Comparison of ENCODE assay signal across 23 mouse cellular contexts in genomic region chr12:109572259-109572658, GRCm38 (mm10). TPM values are rescaled to one million over a fixed set of nuclear protein-coding genes. Genes with fewer than 3 reads are reported as not detected.
DNase-seq lines count a peak whose midpoint lies in the region; ATAC-seq lines count a peak whose summit lies in the region.
"Had no signal": no experiment of that assay in that cellular context is flagged by ENCODE, and none has a peak within 500 bp of the region (broad histone marks: within the 10 kb centered on the region; RNA-seq: fewer than 3 reads in every experiment).

No protein-coding gene starts in this region.

- H3K4me1 ChIP-seq in megakaryocyte, embryonic 14.5 days: no peaks in the 10 kb centered on the region

- no peaks in the 10 kb centered on the region for H3K9me3 ChIP-seq in megakaryocyte, embryonic 14.5 days

- no peak for DNase-seq in left cerebral cortex, postnatal 25 days (ENCODE audit: low spot score in 2 of 2)
- no peak for DNase-seq in spleen, postnatal 14 days (ENCODE audit: low spot score in 2 of 2)
- no peak for DNase-seq in spleen, adult 18-20 months
- DNase-seq: adrenal gland, adult 2 months; adrenal gland, adult 8-10 months; adrenal gland, postnatal 10 days; adrenal gland, postnatal 14 days; adrenal gland, postnatal 25 days; adrenal gland, postnatal 36 days; B cell, adult 2 months; cerebellum, adult 11 months; cerebellum, adult 11-12 months had no signal

- peak overlapping the region; percentile 30 for H3K4me3 ChIP-seq in megakaryocyte, embryonic 14.5 days (replicated peaks)

- no peak for ATAC-seq in megakaryocyte, adult 5-6 weeks (ENCODE audit: poor library complexity, severe bottlenecking)
- peak; percentile 71 for ATAC-seq in common myeloid progenitor, adult 5-6 weeks (replicated peaks; ENCODE audit: low read depth, poor library complexity, severe bottlenecking)
- ATAC-seq in granulocyte monocyte progenitor cell, adult 5-6 weeks (replicated peaks; ENCODE audit: poor library complexity, severe bottlenecking): peak; percentile 70
- ATAC-seq in megakaryocyte progenitor cell, adult 5-6 weeks (replicated peaks; ENCODE audit: poor library complexity): peak; percentile 64
- ATAC-seq: activated CD4-positive, CD25-positive, alpha-beta regulatory T cell, adult 4 months; CD4-positive, CD25-positive, alpha-beta regulatory T cell, adult 4 months; Patski had no signal

- intact Hi-C loops in left cerebral cortex, postnatal 25 days (cut with DNase I): no loop called here

- H3K27me3 ChIP-seq in megakaryocyte, embryonic 14.5 days (replicated peaks): peaks cover 17% of the 10 kb centered on the region
- H3K27me3 ChIP-seq: CH12.LX had no signal

- H3K36me3 ChIP-seq in megakaryocyte, embryonic 14.5 days (replicated peaks; ENCODE audit: low read length): no peaks in the 10 kb centered on the region
- H3K36me3 ChIP-seq: G1E had no signal

RNA-seq across cellular contexts. Expression of gene Rtl1, which starts 27.9 kb away (rescaled TPM):
- not detected in 2 replicates for polyA plus RNA-seq in megakaryocyte, embryonic 14.5 days (2012; ENCODE audit: insufficient read depth, low replicate concordance)
- not detected in 2 replicates for total RNA-seq in megakaryocyte, adult 5-6 weeks (2015)
- total RNA-seq in megakaryocyte, adult 5-6 weeks (2017): not detected in 2 replicates
- total RNA-seq in common myeloid progenitor, adult 5-6 weeks (2017): not detected in 2 replicates
- not detected in 2 replicates for total RNA-seq in granulocyte monocyte progenitor cell, adult 5-6 weeks (2014; fragmentation: Nextera tagmentation)
- not detected in 2 replicates for total RNA-seq in granulocyte monocyte progenitor cell, adult 5-6 weeks (2017)
- total RNA-seq in megakaryocyte progenitor cell, adult 5-6 weeks (2015): not detected in 2 replicates
- not detected in 2 replicates for total RNA-seq in megakaryocyte progenitor cell, adult 5-6 weeks (2017)
- under 1 TPM; 0.18 to 0.34 TPM for total RNA-seq in left cerebral cortex, postnatal 25 days (2021)
- total RNA-seq: CH12.LX had no signal
- polyA plus RNA-seq: activated CD4-positive, CD25-positive, alpha-beta regulatory T cell, adult 4 months; C2C12; CD4-positive, CD25-positive, alpha-beta regulatory T cell, adult 4 months; G1E; Patski had no signal
